Mouse (Mus musculus): ENCODE measurements at regions not wholly inside any gene's neighbourhood (a gene's known extent, or its start where the extent isn't known, plus 50 kb on each side); places are given as distances from the start of the nearest gene placed in this dataset.

- DNase-seq (ENCODE audit: low spot score in 2 of 2): no peak
Measured at GRCm38 (mm10) chr3:83689068-83689976, 76.8 kb upstream of the Sfrp2 start.

GRCm38 (mm10) chr3:83694505-83694904 is 71.6 kb upstream of the Sfrp2 start:
- no peak for DNase-seq (ENCODE audit: low spot score in 2 of 2)

- no peak for DNase-seq (ENCODE audit: low spot score in 2 of 2)
Measured at GRCm38 (mm10) chr3:83699751-83700150, 66.4 kb upstream of the Sfrp2 start.

GRCm38 (mm10) chr3:83701075-83701474 is 65.0 kb upstream of the Sfrp2 start:
- DNase-seq (ENCODE audit: low spot score in 2 of 2): peak in 1 of 2 experiments; percentile 23

- no peak for DNase-seq (ENCODE audit: low spot score in 2 of 2)
Measured at GRCm38 (mm10) chr3:83704559-83704958, 61.6 kb upstream of the Sfrp2 start.

- no peak for DNase-seq (ENCODE audit: low spot score in 2 of 2)
Measured at GRCm38 (mm10) chr3:83705253-83705652, 60.9 kb upstream of the Sfrp2 start.

- DNase-seq (ENCODE audit: low spot score in 2 of 2): no peak
Measured at GRCm38 (mm10) chr3:83706531-83707243, 59.4 kb upstream of the Sfrp2 start.

- DNase-seq (ENCODE audit: low spot score in 2 of 2): no peak
Measured at GRCm38 (mm10) chr3:83707278-83707677, 58.8 kb upstream of the Sfrp2 start.

- DNase-seq (ENCODE audit: low spot score in 2 of 2): no peak
Measured at GRCm38 (mm10) chr3:83708973-83709372, 57.1 kb upstream of the Sfrp2 start.

GRCm38 (mm10) chr3:83709531-83709930 is 56.6 kb upstream of the Sfrp2 start:
- no peak for DNase-seq (ENCODE audit: low spot score in 2 of 2)

- DNase-seq (ENCODE audit: low spot score in 2 of 2): no peak
Measured at GRCm38 (mm10) chr3:83710995-83711541, 55.1 kb upstream of the Sfrp2 start.

GRCm38 (mm10) chr3:83712355-83712754 is 53.8 kb upstream of the Sfrp2 start:
- no peak for DNase-seq (ENCODE audit: low spot score in 2 of 2)

GRCm38 (mm10) chr3:83714572-83714971 is 51.5 kb upstream of the Sfrp2 start:
- DNase-seq (ENCODE audit: low spot score in 2 of 2): no peak

Measured in frontal cortex, postnatal 14 days (tissue).